Mouse (Mus musculus): ENCODE results near the gene Tnrc6a.

Gene Tnrc6a

DNA sequence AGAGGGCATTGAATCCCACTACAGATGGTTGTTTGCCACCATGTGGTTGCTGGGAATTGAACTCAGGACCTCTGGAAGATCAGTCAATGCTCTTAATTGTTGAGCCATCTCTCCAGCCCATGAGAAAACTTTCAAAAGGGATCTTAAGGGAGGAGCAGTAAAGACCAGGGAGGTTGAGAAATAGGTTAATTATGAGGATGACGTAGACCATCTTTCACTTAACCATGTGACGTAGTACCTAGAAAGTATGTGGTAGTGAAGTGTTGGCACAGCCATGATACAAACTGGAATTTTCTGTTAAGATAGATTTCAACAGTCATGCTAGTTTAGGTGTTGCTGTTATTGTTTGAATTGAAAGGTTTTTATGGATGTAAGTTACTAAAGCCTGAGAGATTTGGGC is 24.1 kb downstream of the Tnrc6a start:
- TF ChIP-seq GATA4 (IDR thresholded peaks at IDR 0.05; ENCODE audit: insufficient replicate concordance, low read length) = no peak

- TF ChIP-seq GATA4 (IDR thresholded peaks at IDR 0.05; ENCODE audit: insufficient replicate concordance, low read length) = no peak
Observed at GRCm38 (mm10) chr7:123148935-123149334, 25.2 kb downstream of the Tnrc6a start.

- peak; percentile 90; the same call in 1 of the 2 replicates for TF ChIP-seq GATA4 (IDR thresholded peaks at IDR 0.05; ENCODE audit: insufficient replicate concordance, low read length)
Observed at GRCm38 (mm10) chr7:123162346-123162745, 38.7 kb downstream of the Tnrc6a start.

DNA sequence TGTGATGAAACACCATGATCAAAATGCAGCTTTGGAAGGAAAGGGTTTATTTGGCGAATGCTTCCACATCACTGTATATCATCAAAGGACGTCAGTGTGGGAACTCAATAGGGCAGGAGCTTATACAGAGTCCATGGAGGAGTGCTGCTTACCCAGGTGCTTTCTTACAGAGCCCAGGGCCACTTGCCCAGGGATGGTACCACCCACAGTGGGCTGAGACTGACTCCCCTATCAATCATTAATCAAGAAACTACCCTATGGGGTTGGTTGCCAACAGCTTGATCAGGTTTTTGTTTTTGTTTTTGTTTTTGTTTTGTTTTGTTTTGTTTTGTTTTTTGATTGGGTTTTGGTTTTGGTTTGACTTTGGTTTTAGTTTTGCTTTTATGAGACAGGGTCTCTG is 43.8 kb downstream of the Tnrc6a start:
- no peak for TF ChIP-seq GATA4 (IDR thresholded peaks at IDR 0.05; ENCODE audit: insufficient replicate concordance, low read length)

GRCm38 (mm10) chr7:123169618-123170017 is 45.9 kb downstream of the Tnrc6a start:
- TF ChIP-seq GATA4 (IDR thresholded peaks at IDR 0.05; ENCODE audit: insufficient replicate concordance, low read length) = no peak

DNA sequence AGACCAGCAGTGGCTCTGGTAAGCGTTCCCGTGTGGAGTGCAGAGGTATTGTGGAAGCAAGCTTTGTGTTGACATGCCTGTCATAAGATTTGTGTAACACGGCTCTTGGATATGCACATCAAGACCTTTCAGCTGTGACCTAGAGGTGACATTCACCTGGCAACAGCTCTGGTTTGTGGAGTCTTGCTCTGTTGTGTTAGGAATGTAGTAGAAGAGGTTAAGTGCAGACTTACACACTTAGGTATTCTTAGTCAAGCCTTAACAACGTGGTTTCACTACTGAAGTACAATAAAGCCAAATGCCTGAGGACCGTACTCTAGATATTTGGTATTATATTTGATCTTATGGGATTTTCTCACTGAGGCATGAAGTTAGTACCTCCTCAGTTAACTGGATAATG is 48.4 kb downstream of the Tnrc6a start:
- TF ChIP-seq GATA4 (IDR thresholded peaks at IDR 0.05; ENCODE audit: insufficient replicate concordance, low read length) = no peak

DNA sequence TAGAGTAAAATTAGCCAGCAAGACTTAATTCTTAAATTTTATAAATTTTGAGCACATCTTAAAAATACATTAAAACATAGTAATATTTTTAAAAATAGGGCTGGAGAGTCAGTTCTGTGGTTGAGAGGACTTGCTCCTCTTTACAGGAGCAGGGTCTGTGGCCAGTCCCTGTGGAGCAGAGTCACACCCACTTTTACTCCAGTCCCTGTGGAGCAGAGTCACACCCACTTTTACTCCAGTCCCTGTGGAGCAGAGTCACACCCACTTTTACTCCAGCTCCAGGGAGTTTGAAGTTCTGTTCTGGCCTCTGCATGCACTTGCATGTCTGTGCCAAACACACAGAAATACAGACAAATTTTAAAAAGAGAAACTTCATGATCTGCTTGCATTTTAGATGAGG is 53.5 kb downstream of the Tnrc6a start:
- no peak for TF ChIP-seq GATA4 (IDR thresholded peaks at IDR 0.05; ENCODE audit: insufficient replicate concordance, low read length)

GRCm38 (mm10) chr7:123181787-123182701 is 58.4 kb downstream of the Tnrc6a start:
- no peak for TF ChIP-seq GATA4 (IDR thresholded peaks at IDR 0.05; ENCODE audit: insufficient replicate concordance, low read length)

GRCm38 (mm10) chr7:123184891-123185290 is 61.2 kb downstream of the Tnrc6a start:
- TF ChIP-seq GATA4 (IDR thresholded peaks at IDR 0.05; ENCODE audit: insufficient replicate concordance, low read length) = no peak

DNA sequence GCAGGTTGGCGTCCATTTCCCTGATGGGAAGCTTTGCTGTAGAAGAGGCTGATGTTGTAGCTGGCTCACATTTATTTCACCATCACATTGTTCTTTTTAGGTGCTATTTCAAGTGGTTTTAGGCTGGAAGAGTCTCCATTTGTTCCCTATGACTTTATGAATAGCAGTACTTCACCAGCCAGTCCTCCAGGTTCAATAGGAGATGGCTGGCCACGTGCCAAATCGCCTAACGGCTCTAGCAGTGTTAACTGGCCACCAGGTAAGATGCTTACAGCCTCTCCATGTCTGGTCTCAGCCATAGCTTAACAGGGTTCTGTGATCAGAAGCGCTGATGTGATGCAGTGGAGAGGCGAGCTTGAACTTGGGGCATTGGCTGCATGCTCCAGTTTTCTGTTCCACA is 62.8 kb downstream of the Tnrc6a start:
- no peak for TF ChIP-seq GATA4 (IDR thresholded peaks at IDR 0.05; ENCODE audit: insufficient replicate concordance, low read length)

- TF ChIP-seq GATA4 (IDR thresholded peaks at IDR 0.05; ENCODE audit: insufficient replicate concordance, low read length) = no peak
Observed at GRCm38 (mm10) chr7:123187246-123187645, 63.6 kb downstream of the Tnrc6a start.

DNA sequence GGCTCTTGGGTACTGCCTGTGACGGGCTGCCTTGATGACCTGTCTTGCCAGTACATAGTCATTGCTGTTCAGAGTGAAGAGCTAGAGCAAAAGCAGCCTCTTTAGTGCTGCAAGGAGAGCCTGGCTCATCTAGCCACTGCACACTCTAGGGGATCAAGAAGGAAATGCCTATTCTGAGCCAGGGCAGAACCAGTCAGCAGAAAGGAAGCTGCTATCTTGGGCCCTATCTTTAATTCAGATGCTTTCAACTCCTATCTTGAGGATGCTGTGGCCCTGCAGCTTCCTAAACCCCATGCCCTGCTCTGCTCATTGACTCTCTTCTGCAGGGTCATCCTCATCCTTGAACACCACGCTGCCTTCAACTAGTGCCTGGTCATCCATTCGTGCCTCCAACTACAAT is 64.8 kb downstream of the Tnrc6a start:
- no peak for TF ChIP-seq GATA4 (IDR thresholded peaks at IDR 0.05; ENCODE audit: insufficient replicate concordance, low read length)

DNA sequence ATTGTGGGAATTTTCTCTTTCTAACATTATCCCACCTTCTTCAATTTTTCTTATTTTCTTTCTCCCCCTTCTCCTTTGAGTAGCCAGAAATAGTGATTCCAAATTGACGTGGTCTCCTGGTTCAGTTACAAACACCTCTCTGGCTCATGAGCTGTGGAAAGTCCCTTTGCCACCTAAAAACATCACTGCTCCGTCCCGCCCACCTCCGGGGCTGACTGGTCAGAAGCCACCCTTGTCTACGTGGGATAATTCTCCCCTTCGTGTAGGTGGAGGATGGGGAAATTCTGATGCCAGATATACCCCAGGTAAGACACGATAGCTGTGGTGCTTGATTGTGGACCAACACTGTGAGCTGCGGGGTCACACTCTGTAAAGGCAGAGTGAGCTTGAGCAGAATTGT is 66.1 kb downstream of the Tnrc6a start:
- no peak for TF ChIP-seq GATA4 (IDR thresholded peaks at IDR 0.05; ENCODE audit: insufficient replicate concordance, low read length)

DNA sequence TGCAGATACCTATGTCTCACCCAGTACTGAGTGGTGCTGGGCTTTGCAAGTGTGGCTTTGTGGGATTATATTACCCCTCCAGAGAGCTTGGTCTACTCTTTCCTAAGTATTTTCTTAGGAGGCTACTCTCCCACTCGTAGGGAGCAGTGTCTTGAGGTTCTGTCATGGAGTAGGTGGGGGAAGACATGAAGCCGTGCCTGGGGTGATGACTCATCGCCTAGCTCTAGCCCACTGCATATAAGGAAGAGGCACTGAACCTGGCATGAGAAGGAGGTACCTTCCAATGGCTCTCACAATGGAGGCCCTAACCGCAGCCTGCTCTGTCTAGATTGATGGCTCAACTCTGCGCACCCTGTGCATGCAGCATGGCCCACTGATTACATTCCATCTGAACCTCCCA is 68.0 kb downstream of the Tnrc6a start:
- no peak for TF ChIP-seq GATA4 (IDR thresholded peaks at IDR 0.05; ENCODE audit: insufficient replicate concordance, low read length)

DNA sequence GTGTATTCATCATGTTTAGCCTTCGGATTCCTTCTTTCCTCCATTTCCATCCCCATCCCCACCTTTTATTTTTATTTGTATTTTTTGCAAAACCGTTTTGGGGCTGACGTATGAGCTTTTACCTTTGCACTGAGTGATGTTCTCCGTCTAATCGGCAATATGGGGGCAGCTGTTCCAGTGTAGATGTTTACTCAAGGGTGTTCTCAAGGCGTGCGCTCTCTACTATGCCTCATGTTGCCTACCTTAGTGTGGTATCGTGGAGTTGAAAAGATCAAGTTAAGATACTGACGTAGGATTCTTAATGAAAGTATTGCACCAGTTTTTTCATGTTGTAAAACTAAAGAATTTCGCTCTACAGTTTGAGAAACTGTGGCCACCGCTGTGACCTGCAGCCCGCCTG is 69.5 kb downstream of the Tnrc6a start:
- no peak for TF ChIP-seq GATA4 (IDR thresholded peaks at IDR 0.05; ENCODE audit: insufficient replicate concordance, low read length)

- TF ChIP-seq GATA4 (IDR thresholded peaks at IDR 0.05; ENCODE audit: insufficient replicate concordance, low read length) = no peak
Observed at GRCm38 (mm10) chr7:123194696-123195095, 71.0 kb downstream of the Tnrc6a start.

DNA sequence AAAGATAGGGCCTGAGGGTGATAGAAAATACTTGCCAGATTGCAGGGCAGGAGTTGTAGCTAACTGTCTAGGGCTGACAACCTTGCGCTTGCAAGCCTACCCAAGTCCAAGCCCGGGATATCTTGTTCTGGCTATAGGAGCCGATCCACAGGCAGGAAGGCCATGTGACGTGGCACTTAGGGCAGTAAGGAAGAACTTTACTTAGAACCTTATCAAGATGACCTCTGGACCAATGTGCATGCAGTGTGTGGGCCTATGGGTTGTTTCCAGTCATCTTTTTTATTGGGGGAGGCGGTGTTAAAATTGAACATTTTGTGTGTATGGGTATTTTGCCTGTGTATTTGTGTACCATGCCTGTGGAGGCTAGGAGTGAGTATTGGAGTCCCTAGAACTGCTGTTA is 72.7 kb downstream of the Tnrc6a start:
- no peak for TF ChIP-seq GATA4 (IDR thresholded peaks at IDR 0.05; ENCODE audit: insufficient replicate concordance, low read length)
